Mouse (Mus musculus): Measurements from ENCODE around the gene Myo18a.

- TF ChIP-seq GATA1 (IDR thresholded peaks at IDR 0.05; ENCODE audit: borderline replicate concordance, low read length) (no peak), FLI1 (IDR thresholded peaks at IDR 0.05; ENCODE audit: low read length) (no peak)
Measured at GRCm38 (mm10) chr11:77826311-77826710, 63.3 kb downstream of the Myo18a start.
